In the genomic region with DNA sequence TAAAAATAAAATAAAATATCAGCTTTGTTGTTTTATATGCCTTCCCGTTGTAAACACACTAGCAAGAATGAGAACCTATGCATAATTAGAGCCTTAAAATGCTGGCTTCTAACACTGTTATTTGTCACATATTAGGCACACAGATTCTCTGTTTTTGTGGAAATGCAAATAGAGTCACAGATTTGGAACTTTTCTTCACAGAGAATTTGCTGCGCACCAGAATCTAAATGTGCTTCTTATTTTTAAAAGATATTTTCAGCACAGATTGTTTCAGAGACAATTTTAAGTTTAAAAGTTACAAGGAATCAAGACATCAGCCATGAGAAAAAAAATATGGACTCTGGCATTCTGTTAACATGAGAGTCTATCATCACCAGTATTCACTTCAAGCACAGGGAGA, we compare ENCODE assay signal across 22 mouse cellular contexts.
A peak's percentile ranks its signal among the peaks of the same experiment; 100 is the strongest.
DNase-seq lines count a peak whose midpoint lies in the region; ATAC-seq and TF ChIP-seq lines count a peak whose summit lies in the region.
"Had no signal": no experiment of that assay in that cellular context is flagged by ENCODE, and none has a peak within 500 bp of the region (broad histone marks: within the 10 kb centered on the region; RNA-seq: fewer than 3 reads in every experiment).

No protein-coding gene starts in this region.

- ATAC-seq in forebrain, embryonic 14.5 days = no peak
- no peak for ATAC-seq in forebrain, embryonic 13.5 days
- ATAC-seq in forebrain, postnatal 0 days = no peak
- no peak for ATAC-seq in forebrain, embryonic 11.5 days (replicated peaks; ENCODE audit: low FRiP score)
- ATAC-seq: activated CD4-positive, CD25-positive, alpha-beta regulatory T cell, adult 4 months; intestine, postnatal 0 days had no signal

- no peaks in the 10 kb centered on the region for H3K4me1 ChIP-seq in forebrain, embryonic 14.5 days (ENCODE audit: control insufficient read depth, insufficient read depth, low read length)
- H3K4me1 ChIP-seq in forebrain, embryonic 13.5 days = no peaks in the 10 kb centered on the region
- no peaks in the 10 kb centered on the region for H3K4me1 ChIP-seq in forebrain, postnatal 0 days (ENCODE audit: insufficient read depth)
- H3K4me1 ChIP-seq in forebrain, embryonic 11.5 days (replicated peaks; ENCODE audit: control insufficient read depth, insufficient read depth, low read length) = no peaks in the 10 kb centered on the region
- H3K4me1 ChIP-seq in cortical plate, adult 2 months (ENCODE audit: control insufficient read depth, insufficient read depth, low read length) = peaks cover 1% of the 10 kb centered on the region; the same call in 1 of the 2 replicates
- H3K4me1 ChIP-seq: hindbrain, embryonic 12.5 days; hindbrain, embryonic 15.5 days had no signal

- no peak overlapping the region for H3K4me2 ChIP-seq in forebrain, embryonic 14.5 days (ENCODE audit: low read length)
- H3K4me2 ChIP-seq in forebrain, embryonic 13.5 days = no peak overlapping the region
- H3K4me2 ChIP-seq in forebrain, postnatal 0 days (ENCODE audit: low read depth) = no peak overlapping the region
- no peak overlapping the region for H3K4me2 ChIP-seq in forebrain, embryonic 11.5 days (ENCODE audit: low read depth, low read length, severe bottlenecking)
- H3K4me2 ChIP-seq: heart, embryonic 11.5 days; hindbrain, embryonic 12.5 days; hindbrain, embryonic 15.5 days had no signal

- H3K4me3 ChIP-seq in forebrain, embryonic 14.5 days (ENCODE audit: low read depth, low read length) = no peak overlapping the region
- H3K4me3 ChIP-seq in forebrain, embryonic 13.5 days = no peak overlapping the region
- no peak overlapping the region for H3K4me3 ChIP-seq in forebrain, postnatal 0 days (ENCODE audit: low read depth, low read length)
- no peak overlapping the region for H3K4me3 ChIP-seq in forebrain, embryonic 11.5 days (ENCODE audit: low read depth, low read length)
- no peak overlapping the region for H3K4me3 ChIP-seq in cortical plate, adult 2 months (ENCODE audit: insufficient read depth, low read length)
- H3K4me3 ChIP-seq: hindbrain, embryonic 12.5 days; hindbrain, embryonic 15.5 days had no signal

- no peaks in the 10 kb centered on the region for H3K9me3 ChIP-seq in forebrain, embryonic 14.5 days (replicated peaks; ENCODE audit: control insufficient read depth, low read length)
- H3K9me3 ChIP-seq in forebrain, embryonic 13.5 days (replicated peaks) = no peaks in the 10 kb centered on the region
- H3K9me3 ChIP-seq in forebrain, postnatal 0 days (ENCODE audit: low read length) = no peaks in the 10 kb centered on the region
- H3K9me3 ChIP-seq in forebrain, embryonic 11.5 days (ENCODE audit: control insufficient read depth, low read length) = no peaks in the 10 kb centered on the region
- H3K9me3 ChIP-seq: hindbrain, embryonic 12.5 days; hindbrain, embryonic 15.5 days had no signal

- peak; percentile 25 for DNase-seq in forebrain, embryonic 14.5 days (ENCODE audit: low spot score)
- DNase-seq in forebrain, postnatal 0 days = peak; percentile 33
- no peak for DNase-seq in forebrain, embryonic 11.5 days (ENCODE audit: low spot score)
- DNase-seq in left cerebral cortex, adult 11 months (ENCODE audit: low spot score) = peak; percentile 8
- no peak for DNase-seq in left cerebral cortex, postnatal 36 days (ENCODE audit: low spot score in 2 of 2)
- DNase-seq in urinary bladder, postnatal 4 days (ENCODE audit: low spot score in 2 of 2) = no peak
- DNase-seq: adrenal gland, adult 8-10 months; adrenal gland, postnatal 25 days; cerebellum, adult 11 months; cerebellum, adult 2 months; cerebellum, postnatal 10 days; cerebellum, postnatal 36 days; gastrocnemius, postnatal 10 days; heart, adult 11 months; kidney, adult 2 months had no signal

- H3K36me3 ChIP-seq in forebrain, embryonic 14.5 days (ENCODE audit: control insufficient read depth, insufficient read depth, low read length) = no peaks in the 10 kb centered on the region
- no peaks in the 10 kb centered on the region for H3K36me3 ChIP-seq in forebrain, embryonic 13.5 days (ENCODE audit: poor library complexity, severe bottlenecking)
- no peaks in the 10 kb centered on the region for H3K36me3 ChIP-seq in forebrain, postnatal 0 days (ENCODE audit: insufficient read depth)
- H3K36me3 ChIP-seq in forebrain, embryonic 11.5 days (ENCODE audit: control insufficient read depth, insufficient read depth, low read length) = no peaks in the 10 kb centered on the region
- H3K36me3 ChIP-seq: hindbrain, embryonic 12.5 days; hindbrain, embryonic 15.5 days had no signal

- no peak for TF ChIP-seq POLR2A in cortical plate, adult 2 months (IDR thresholded peaks at IDR 0.05; ENCODE audit: extremely low read depth, insufficient read depth, low read length)

- intact Hi-C loops in left cerebral cortex, postnatal 36 days (cut with DNase I) = no loop called here

- no peak for TF ChIP-seq CTCF in forebrain, postnatal 0 days (IDR thresholded peaks at IDR 0.05; ENCODE audit: low read depth)
- no peak for TF ChIP-seq CTCF in cortical plate, adult 2 months (IDR thresholded peaks at IDR 0.05; ENCODE audit: extremely low read depth, insufficient read depth, low read length)

- no peak overlapping the region for H3K9ac ChIP-seq in forebrain, embryonic 14.5 days (ENCODE audit: low read length)
- no peak overlapping the region for H3K9ac ChIP-seq in forebrain, embryonic 13.5 days
- no peak overlapping the region for H3K9ac ChIP-seq in forebrain, postnatal 0 days
- H3K9ac ChIP-seq in forebrain, embryonic 11.5 days (ENCODE audit: low read length) = no peak overlapping the region
- H3K9ac ChIP-seq: hindbrain, embryonic 12.5 days; hindbrain, embryonic 15.5 days had no signal

- H3K27me3 ChIP-seq in forebrain, embryonic 14.5 days (replicated peaks; ENCODE audit: control insufficient read depth, insufficient read depth, low read length) = no peaks in the 10 kb centered on the region
- no peaks in the 10 kb centered on the region for H3K27me3 ChIP-seq in forebrain, embryonic 13.5 days
- H3K27me3 ChIP-seq in forebrain, postnatal 0 days (ENCODE audit: insufficient read depth, low read length) = no peaks in the 10 kb centered on the region
- H3K27me3 ChIP-seq in forebrain, embryonic 11.5 days (ENCODE audit: control insufficient read depth, insufficient read depth, low read length) = no peaks in the 10 kb centered on the region
- H3K27me3 ChIP-seq: hindbrain, embryonic 12.5 days; hindbrain, embryonic 15.5 days had no signal

- 81% methylated on average over 2 of the region's 2 CpGs for WGBS in forebrain, embryonic 14.5 days
- WGBS in forebrain, embryonic 13.5 days = 85% methylated on average over 2 of the region's 2 CpGs
- 37% methylated on average over 2 of the region's 2 CpGs for WGBS in forebrain, postnatal 0 days
- 88% methylated on average over 2 of the region's 2 CpGs for WGBS in forebrain, embryonic 11.5 days

- H3K27ac ChIP-seq in forebrain, embryonic 14.5 days (ENCODE audit: low read depth, low read length) = no peak overlapping the region
- no peak overlapping the region for H3K27ac ChIP-seq in forebrain, embryonic 13.5 days
- H3K27ac ChIP-seq in forebrain, postnatal 0 days (ENCODE audit: low read depth, low read length) = no peak overlapping the region
- H3K27ac ChIP-seq in forebrain, embryonic 11.5 days (ENCODE audit: low read depth, low read length) = no peak overlapping the region
- 0 out of 2 replicates have a peak overlapping the region, but pooled peaks have one; percentile 37 for H3K27ac ChIP-seq in cortical plate, adult 2 months (ENCODE audit: insufficient read depth, low read length)
- H3K27ac ChIP-seq: hindbrain, embryonic 12.5 days; hindbrain, embryonic 15.5 days had no signal

Comparison
In these comparisons a context has a peak if more than half of its experiments do, and no peak if none do; other contexts are left out.
1. DNase-seq: peak in forebrain, embryonic 14.5 days (single experiment), forebrain, postnatal 0 days (single experiment) and left cerebral cortex, adult 11 months (single experiment); none in forebrain, embryonic 11.5 days (single experiment), left cerebral cortex, postnatal 36 days (0 of 2) and urinary bladder, postnatal 4 days (0 of 2).